Mouse (Mus musculus) cerebellum, adult 9-10 months (tissue): ENCODE results near the gene Dyrk2.

ENCODE experiments used
- DNase-seq: peaks from one replicate; pipeline ENCODE4 v3.0.0; 2022

The Dyrk2 gene

GRCm38 (mm10) chr10:118870201-118870980, at the start of gene Dyrk2:
TSS of gene Dyrk2 (minus strand) at chr10:118870209.
- peak; percentile 36 for DNase-seq

- no peak for DNase-seq
These were observed 32.6 kb upstream of the Dyrk2 start for GRCm38 (mm10) chr10:118902625-118903024.

- no peak for DNase-seq
These were observed 23.6 kb upstream of the Dyrk2 start for GRCm38 (mm10) chr10:118893645-118894044.

- no peak for DNase-seq
These were observed 14.1 kb upstream of the Dyrk2 start for GRCm38 (mm10) chr10:118884126-118884525.

GRCm38 (mm10) chr10:118883317-118883716, 13.3 kb upstream of the Dyrk2 start:
- DNase-seq = no peak

GRCm38 (mm10) chr10:118882258-118882885, 12.4 kb upstream of the Dyrk2 start:
- no peak for DNase-seq

- no peak for DNase-seq
These were observed 10.8 kb upstream of the Dyrk2 start for GRCm38 (mm10) chr10:118880776-118881175.

GRCm38 (mm10) chr10:118872196-118872595, 2.2 kb upstream of the Dyrk2 start:
- no peak for DNase-seq

GRCm38 (mm10) chr10:118869591-118870001, 413 bp downstream of the Dyrk2 start:
- DNase-seq = peak; percentile 59

- DNase-seq = peak; percentile 58
These were observed 1.1 kb downstream of the Dyrk2 start for GRCm38 (mm10) chr10:118868601-118869590.

GRCm38 (mm10) chr10:118867896-118868600, 2.0 kb downstream of the Dyrk2 start:
- DNase-seq = peak; percentile 15

GRCm38 (mm10) chr10:118867304-118867895, 2.6 kb downstream of the Dyrk2 start:
- peak; percentile 5 for DNase-seq

GRCm38 (mm10) chr10:118864976-118865375, 5.0 kb downstream of the Dyrk2 start:
- DNase-seq = no peak

GRCm38 (mm10) chr10:118863611-118864010, 6.4 kb downstream of the Dyrk2 start:
- no peak for DNase-seq

GRCm38 (mm10) chr10:118862233-118862632, 7.8 kb downstream of the Dyrk2 start:
- no peak for DNase-seq

- no peak for DNase-seq
These were observed 8.6 kb downstream of the Dyrk2 start for GRCm38 (mm10) chr10:118861234-118862025.

- DNase-seq = no peak
These were observed 10.4 kb downstream of the Dyrk2 start for GRCm38 (mm10) chr10:118859655-118860054.

- DNase-seq = no peak
These were observed 15.4 kb downstream of the Dyrk2 start for GRCm38 (mm10) chr10:118854641-118855040.

GRCm38 (mm10) chr10:118852554-118852953, 17.5 kb downstream of the Dyrk2 start:
- no peak for DNase-seq

GRCm38 (mm10) chr10:118848501-118848900, 21.5 kb downstream of the Dyrk2 start:
- DNase-seq = no peak

- DNase-seq = no peak
These were observed 22.9 kb downstream of the Dyrk2 start for GRCm38 (mm10) chr10:118846991-118847545.
